Mouse (Mus musculus): ENCODE results near the gene St6galnac5.

St6galnac5 gene

DNA sequence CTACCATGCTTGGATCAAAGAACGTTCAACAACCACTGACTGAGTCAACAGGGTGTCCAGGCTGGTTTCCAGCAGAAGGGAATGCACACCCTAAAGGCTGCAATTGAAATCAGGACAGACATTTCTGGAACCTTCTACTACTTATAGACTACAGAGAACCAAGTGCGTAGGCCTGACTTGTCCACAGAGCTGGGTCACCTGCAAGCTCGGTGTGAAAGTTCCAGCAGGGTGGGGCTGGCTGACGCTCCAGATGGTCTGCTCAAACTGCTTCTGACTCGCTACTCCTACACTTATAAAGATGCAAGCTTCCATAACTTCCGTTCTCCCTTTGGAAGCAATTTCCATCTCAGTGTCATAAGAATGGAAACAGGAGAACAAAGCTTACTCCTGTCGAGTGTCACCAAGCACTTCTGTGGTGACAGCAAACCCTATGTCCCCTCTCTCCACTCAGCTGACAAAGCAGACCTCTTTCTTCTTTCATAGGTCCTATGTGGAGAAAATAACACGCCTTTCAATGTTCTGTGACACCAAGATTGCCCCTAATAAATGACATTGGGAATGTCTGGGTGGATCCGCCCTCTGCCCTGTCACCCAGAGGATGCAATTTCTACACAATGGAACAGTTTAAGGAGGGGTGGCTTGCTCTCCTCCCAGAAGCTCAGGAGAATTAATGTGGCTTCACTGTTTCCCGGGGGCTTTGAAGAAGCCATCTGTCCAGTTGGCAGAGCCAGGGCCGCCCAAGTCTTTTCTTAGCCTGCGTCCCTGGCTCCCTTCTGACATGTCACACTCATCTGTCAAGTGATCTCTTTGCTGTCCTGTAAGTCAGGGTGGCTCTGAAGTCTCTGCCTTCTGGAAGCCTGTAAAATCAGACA, 114.2 kb downstream of the St6galnac5 start:
- Histone ChIP-seq H3K9me3 (ENCODE audit: low read length) (no peaks in the 10 kb centered on the region), H3K4me3 (replicated peaks; ENCODE audit: low read length) (no peak overlapping the region), H3K4me1 (replicated peaks; ENCODE audit: low read depth, low read length) (no peaks in the 10 kb centered on the region), H3K27me3 (ENCODE audit: insufficient read depth, low read length) (no peaks in the 10 kb centered on the region), H3K36me3 (ENCODE audit: insufficient read depth, low read length) (no peaks in the 10 kb centered on the region)
- TF ChIP-seq NANOG (IDR thresholded peaks at IDR 0.05; ENCODE audit: borderline replicate concordance, low read length) (no peak), POU5F1 (IDR thresholded peaks at IDR 0.05; ENCODE audit: borderline replicate concordance, low read length) (no peak)

DNA sequence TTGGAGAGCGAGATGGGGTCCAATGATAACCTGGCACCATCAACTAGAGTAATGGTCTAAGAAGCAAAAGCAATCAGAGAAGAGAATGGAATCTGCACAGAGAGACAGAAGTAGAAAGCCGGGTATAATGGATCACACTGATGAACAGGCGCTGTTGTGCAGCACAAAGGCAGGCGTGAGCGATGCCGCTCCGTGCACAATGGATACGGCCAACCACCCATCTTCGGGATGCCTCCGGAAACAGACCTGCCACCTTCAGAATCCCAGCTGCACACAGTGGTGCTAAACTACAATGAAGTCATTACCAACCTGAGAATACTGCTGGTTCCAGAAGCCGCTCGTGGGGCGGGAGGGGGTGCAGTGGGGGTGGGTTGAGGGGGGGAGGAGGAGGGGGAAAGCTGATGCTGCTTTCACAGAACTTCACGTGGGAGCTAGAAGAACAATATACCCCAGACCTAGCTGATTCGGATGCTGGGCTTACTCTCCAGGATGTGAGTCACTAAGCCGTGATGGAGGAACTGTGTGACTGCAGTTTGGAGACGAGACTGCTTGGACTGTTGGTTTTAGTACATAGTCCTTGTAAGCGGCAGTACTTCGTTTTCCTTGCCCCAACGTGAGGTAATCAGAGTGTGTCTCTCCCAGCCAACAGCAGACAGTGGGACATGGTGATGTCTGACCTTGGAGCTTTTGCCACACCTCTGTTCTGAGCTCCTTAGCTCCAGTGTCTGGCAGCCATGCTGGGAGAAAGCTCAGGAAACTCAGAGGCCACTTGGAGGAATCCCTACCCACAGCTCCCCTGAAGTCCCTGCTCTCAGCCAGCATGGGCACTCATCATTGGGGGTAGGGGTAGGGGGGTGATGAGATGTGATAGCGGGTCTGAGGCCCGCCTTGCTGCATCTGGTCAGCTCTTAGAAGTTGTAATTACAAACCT, 115.7 kb downstream of the St6galnac5 start:
- Histone ChIP-seq H3K4me1 (replicated peaks; ENCODE audit: low read depth, low read length) (no peaks in the 10 kb centered on the region), H3K4me3 (replicated peaks; ENCODE audit: low read length) (no peak overlapping the region), H3K9me3 (ENCODE audit: low read length) (no peaks in the 10 kb centered on the region), H3K36me3 (ENCODE audit: insufficient read depth, low read length) (no peaks in the 10 kb centered on the region), H3K27me3 (ENCODE audit: insufficient read depth, low read length) (no peaks in the 10 kb centered on the region)
- no peak for TF ChIP-seq NANOG (IDR thresholded peaks at IDR 0.05; ENCODE audit: borderline replicate concordance, low read length)
- no peak for TF ChIP-seq POU5F1 (IDR thresholded peaks at IDR 0.05; ENCODE audit: borderline replicate concordance, low read length)
- TF ChIP-seq CTCF (conservative IDR thresholded peaks at IDR 0.05; ENCODE audit: low read length): no peak

DNA sequence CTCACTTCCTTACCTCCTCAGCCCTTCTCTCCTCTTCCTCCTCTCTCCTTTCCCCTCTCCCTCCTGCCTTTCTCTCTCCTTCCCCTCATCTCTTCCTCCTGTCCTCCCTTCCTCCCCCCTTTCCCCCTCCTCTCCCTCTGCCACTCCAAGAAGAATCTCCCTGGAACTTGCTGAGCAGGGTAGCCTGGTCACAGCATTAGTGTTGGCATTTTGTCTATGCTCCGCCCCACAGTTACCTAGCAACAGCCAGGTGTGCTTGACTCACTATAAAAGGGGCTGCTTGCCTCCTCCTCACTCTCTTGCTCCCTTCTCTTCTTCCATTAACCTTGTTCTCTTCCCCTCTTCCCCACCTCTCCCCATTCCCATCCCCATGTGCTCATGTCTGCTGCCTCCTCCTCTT, 120.1 kb downstream of the St6galnac5 start:
- Histone ChIP-seq H3K9me3 (ENCODE audit: low read length) (no peaks in the 10 kb centered on the region), H3K4me3 (replicated peaks; ENCODE audit: low read length) (no peak overlapping the region), H3K27me3 (ENCODE audit: insufficient read depth, low read length) (no peaks in the 10 kb centered on the region), H3K36me3 (ENCODE audit: insufficient read depth, low read length) (no peaks in the 10 kb centered on the region), H3K4me1 (replicated peaks; ENCODE audit: low read depth, low read length) (no peaks in the 10 kb centered on the region)
- TF ChIP-seq POU5F1 (IDR thresholded peaks at IDR 0.05; ENCODE audit: borderline replicate concordance, low read length): no peak

DNA sequence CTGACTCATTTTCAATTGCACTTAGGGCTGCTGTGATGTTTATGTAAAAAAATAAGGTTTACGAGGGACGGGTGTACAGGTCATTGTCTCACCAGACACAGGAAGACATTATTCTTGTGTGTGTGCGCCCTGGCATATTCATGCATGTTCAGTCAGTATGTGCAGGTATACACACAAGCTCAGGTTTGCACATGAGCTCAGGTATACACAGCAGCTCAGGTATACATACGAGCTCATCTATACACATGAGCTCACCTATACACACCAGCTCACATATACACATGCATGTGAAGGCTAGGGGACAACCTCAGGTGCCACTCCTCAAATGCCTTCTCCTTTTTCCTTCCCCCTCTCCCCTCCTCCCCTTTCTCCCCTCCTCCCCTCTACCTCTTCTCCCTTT, 120.6 kb downstream of the St6galnac5 start:
- TF ChIP-seq POU5F1 (IDR thresholded peaks at IDR 0.05; ENCODE audit: borderline replicate concordance, low read length) (no peak), CTCF (conservative IDR thresholded peaks at IDR 0.05; ENCODE audit: low read length) (no peak), NANOG (IDR thresholded peaks at IDR 0.05; ENCODE audit: borderline replicate concordance, low read length) (no peak)
- Histone ChIP-seq H3K4me1 (replicated peaks; ENCODE audit: low read depth, low read length) (no peaks in the 10 kb centered on the region), H3K36me3 (ENCODE audit: insufficient read depth, low read length) (no peaks in the 10 kb centered on the region), H3K9me3 (ENCODE audit: low read length) (no peaks in the 10 kb centered on the region), H3K4me3 (replicated peaks; ENCODE audit: low read length) (no peak overlapping the region), H3K27me3 (ENCODE audit: insufficient read depth, low read length) (no peaks in the 10 kb centered on the region)

DNA sequence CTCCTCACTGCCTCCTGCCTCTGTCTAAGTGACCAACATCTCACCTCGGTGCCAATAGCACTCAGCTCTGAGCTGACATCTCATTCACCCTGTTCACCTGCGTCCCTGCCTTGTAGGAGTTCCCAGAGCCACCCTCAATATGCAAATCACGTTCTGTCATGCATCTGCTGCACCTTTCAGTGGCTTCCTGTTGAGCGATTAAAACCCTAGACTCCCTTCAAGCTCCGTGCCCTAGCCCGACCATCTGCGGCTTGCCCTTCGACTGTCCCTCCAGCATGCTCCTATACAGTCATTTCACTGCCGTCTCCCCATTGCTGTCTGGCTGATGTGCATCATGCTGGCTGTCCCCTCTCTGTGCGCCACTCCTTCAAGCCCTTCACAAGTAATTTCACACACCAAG, 126.0 kb downstream of the St6galnac5 start:
- peaks cover 3% of the 10 kb centered on the region; the same call in 1 of the 2 replicates for H3K27me3 ChIP-seq (ENCODE audit: insufficient read depth, low read length)
- H3K9me3 ChIP-seq (ENCODE audit: low read length): no peaks in the 10 kb centered on the region
- no peaks in the 10 kb centered on the region for H3K4me1 ChIP-seq (replicated peaks; ENCODE audit: low read depth, low read length)
- TF ChIP-seq POU5F1 (IDR thresholded peaks at IDR 0.05; ENCODE audit: borderline replicate concordance, low read length) (no peak), CTCF (conservative IDR thresholded peaks at IDR 0.05; ENCODE audit: low read length) (no peak), NANOG (IDR thresholded peaks at IDR 0.05; ENCODE audit: borderline replicate concordance, low read length) (no peak)
- H3K4me3 ChIP-seq (replicated peaks; ENCODE audit: low read length): no peak overlapping the region
- H3K36me3 ChIP-seq (ENCODE audit: insufficient read depth, low read length): no peaks in the 10 kb centered on the region

DNA sequence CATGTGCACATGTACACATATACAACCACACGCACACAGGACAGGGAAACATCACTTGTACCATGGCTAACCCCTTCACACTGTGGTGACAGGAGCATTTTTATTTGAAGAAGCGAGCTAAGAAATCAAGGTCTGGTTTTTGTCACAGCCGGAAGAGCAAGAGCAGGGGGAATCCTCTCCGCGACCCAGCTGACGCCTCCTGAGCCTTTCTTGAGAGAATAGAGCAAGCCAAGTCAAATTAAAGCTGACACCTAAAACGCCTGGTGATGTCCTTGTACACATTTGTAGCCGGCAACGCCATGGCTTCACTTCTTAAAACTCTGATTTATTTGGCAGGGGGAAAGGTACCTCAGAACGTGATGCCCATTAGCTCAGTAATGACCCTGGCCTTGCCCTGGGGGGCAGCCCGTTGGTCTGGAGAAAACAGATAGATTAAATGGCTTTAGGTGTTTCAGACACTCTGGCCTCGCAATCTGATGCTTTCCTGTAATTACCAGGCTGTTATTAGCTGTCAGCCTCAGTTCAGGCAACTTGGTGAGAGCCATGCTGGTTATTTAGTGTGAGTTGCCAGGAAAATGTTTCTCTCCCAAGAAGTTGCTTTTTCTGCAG, 126.9 kb downstream of the St6galnac5 start:
- Histone ChIP-seq H3K4me3 (replicated peaks; ENCODE audit: low read length) (no peak overlapping the region), H3K27me3 (ENCODE audit: insufficient read depth, low read length) (peaks cover 3% of the 10 kb centered on the region; the same call in 1 of the 2 replicates), H3K4me1 (replicated peaks; ENCODE audit: low read depth, low read length) (no peaks in the 10 kb centered on the region), H3K36me3 (ENCODE audit: insufficient read depth, low read length) (no peaks in the 10 kb centered on the region), H3K9me3 (ENCODE audit: low read length) (no peaks in the 10 kb centered on the region)
- no peak for TF ChIP-seq CTCF (conservative IDR thresholded peaks at IDR 0.05; ENCODE audit: low read length)
- TF ChIP-seq POU5F1 (IDR thresholded peaks at IDR 0.05; ENCODE audit: borderline replicate concordance, low read length): no peak
- TF ChIP-seq NANOG (IDR thresholded peaks at IDR 0.05; ENCODE audit: borderline replicate concordance, low read length): no peak

DNA sequence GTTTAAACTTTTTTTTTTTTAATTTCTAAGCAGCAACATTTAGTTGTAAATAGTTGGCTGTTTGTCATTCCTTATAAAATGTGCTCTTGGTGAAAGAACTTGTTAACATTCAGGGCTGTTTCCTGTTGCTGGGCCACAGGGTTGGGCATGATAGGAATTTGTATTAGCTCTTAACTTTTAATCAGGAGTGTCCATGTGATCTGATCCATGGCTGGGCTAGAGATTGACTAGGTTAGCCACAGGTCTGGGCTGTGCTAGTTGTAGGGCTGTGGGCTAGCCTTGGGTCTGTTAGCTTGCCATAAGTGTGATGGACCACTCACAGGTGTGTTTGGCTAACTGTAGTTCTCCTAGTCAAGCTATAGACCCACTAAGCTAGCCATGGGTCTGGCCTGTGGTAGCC, 138.1 kb downstream of the St6galnac5 start:
- TF ChIP-seq CTCF (conservative IDR thresholded peaks at IDR 0.05; ENCODE audit: low read length) (no peak), NANOG (IDR thresholded peaks at IDR 0.05; ENCODE audit: borderline replicate concordance, low read length) (no peak), POU5F1 (IDR thresholded peaks at IDR 0.05; ENCODE audit: borderline replicate concordance, low read length) (no peak)
- no peaks in the 10 kb centered on the region for H3K36me3 ChIP-seq (ENCODE audit: insufficient read depth, low read length)
- H3K4me3 ChIP-seq (replicated peaks; ENCODE audit: low read length): no peak overlapping the region
- no peaks in the 10 kb centered on the region for H3K4me1 ChIP-seq (replicated peaks; ENCODE audit: low read depth, low read length)
- no peaks in the 10 kb centered on the region for H3K27me3 ChIP-seq (ENCODE audit: insufficient read depth, low read length)
- no peaks in the 10 kb centered on the region for H3K9me3 ChIP-seq (ENCODE audit: low read length)

DNA sequence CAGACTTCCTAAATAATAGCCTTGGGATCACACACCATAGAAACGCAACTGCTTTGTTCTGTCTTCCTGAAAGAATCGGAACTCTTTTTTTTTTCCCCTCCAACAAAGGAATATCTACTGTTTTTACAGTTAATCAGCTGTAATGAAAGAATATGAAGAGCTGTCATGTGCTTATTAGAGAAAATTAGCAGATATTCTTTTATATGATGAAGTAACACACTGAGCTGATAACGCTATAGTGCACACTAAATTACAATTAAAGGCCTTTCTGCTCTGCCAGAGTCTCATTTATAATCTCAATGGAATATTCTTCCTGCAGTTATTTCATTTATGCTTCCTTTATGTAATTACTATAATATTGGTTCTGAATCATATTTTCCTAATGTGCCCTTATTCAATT, 139.4 kb downstream of the St6galnac5 start:
- TF ChIP-seq POU5F1 (IDR thresholded peaks at IDR 0.05; ENCODE audit: borderline replicate concordance, low read length) (no peak), CTCF (conservative IDR thresholded peaks at IDR 0.05; ENCODE audit: low read length) (no peak), NANOG (IDR thresholded peaks at IDR 0.05; ENCODE audit: borderline replicate concordance, low read length) (no peak)
- Histone ChIP-seq H3K9me3 (ENCODE audit: low read length) (no peaks in the 10 kb centered on the region), H3K4me3 (replicated peaks; ENCODE audit: low read length) (no peak overlapping the region)

More for the DNA sequence above, 139.4 kb downstream of the St6galnac5 start:
- Histone ChIP-seq H3K27me3 (ENCODE audit: insufficient read depth, low read length) (no peaks in the 10 kb centered on the region), H3K4me1 (replicated peaks; ENCODE audit: low read depth, low read length) (no peaks in the 10 kb centered on the region), H3K36me3 (ENCODE audit: insufficient read depth, low read length) (no peaks in the 10 kb centered on the region)

Data from E14TG2a.4 (cell line).